Mouse (Mus musculus) frontal cortex, postnatal 36 days (tissue): ENCODE results near the gene Plk3.
"Not testable (repeated sequence)": the region's sequence is repeated elsewhere in the genome, so short reads cannot be mapped to it uniquely, and the experiment has no call there.

Source experiments
- DNase-seq, 2 experiments: peaks; one replicate each; pipeline ENCODE4 v3.0.0; 2022; ENCODE audit warnings: low spot score in 2 of 2

Plk3 gene

GRCm38 (mm10) chr4:117133817-117134600 is at the start of gene Plk3:
TSS of gene Plk3 (minus strand) at chr4:117133963.
- DNase-seq: peak; percentile 97 to 98

GRCm38 (mm10) chr4:117182759-117183096 is 49.0 kb upstream of the Plk3 start:
- DNase-seq: not testable (repeated sequence)

- DNase-seq: peak; percentile 90 to 95
Observed at GRCm38 (mm10) chr4:117181863-117182758, 48.3 kb upstream of the Plk3 start, which contains the start of gene Kif2c. TSS of gene Kif2c (minus strand) at chr4:117182639.

GRCm38 (mm10) chr4:117169936-117170335 is 36.2 kb upstream of the Plk3 start:
- no peak for DNase-seq

- no peak for DNase-seq
Observed at GRCm38 (mm10) chr4:117161183-117161582, 27.4 kb upstream of the Plk3 start.

- no peak for DNase-seq
Observed at GRCm38 (mm10) chr4:117159666-117160065, 25.9 kb upstream of the Plk3 start.

GRCm38 (mm10) chr4:117156372-117156771 is 22.6 kb upstream of the Plk3 start:
- no peak for DNase-seq

- peak; percentile 85 to 88 for DNase-seq
Observed at GRCm38 (mm10) chr4:117155792-117156355, 22.1 kb upstream of the Plk3 start, which contains the start of gene Rps8. TSS of gene Rps8 (minus strand) at chr4:117156243.

GRCm38 (mm10) chr4:117155020-117155791 is 21.4 kb upstream of the Plk3 start:
- no peak for DNase-seq

GRCm38 (mm10) chr4:117152714-117153113 is 19.0 kb upstream of the Plk3 start:
- no peak for DNase-seq

GRCm38 (mm10) chr4:117151416-117151815 is 17.7 kb upstream of the Plk3 start:
- no peak for DNase-seq

GRCm38 (mm10) chr4:117150212-117150733 is 16.5 kb upstream of the Plk3 start:
- no peak for DNase-seq

- no peak for DNase-seq
Observed at GRCm38 (mm10) chr4:117149291-117150211, 15.8 kb upstream of the Plk3 start.

- no peak for DNase-seq
Observed at GRCm38 (mm10) chr4:117148815-117149214, 15.1 kb upstream of the Plk3 start.

- DNase-seq: no peak
Observed at GRCm38 (mm10) chr4:117148047-117148713, 14.4 kb upstream of the Plk3 start.

GRCm38 (mm10) chr4:117146176-117146575 is 12.4 kb upstream of the Plk3 start:
- peak; percentile 70 to 72 for DNase-seq

- DNase-seq: no peak
Observed at GRCm38 (mm10) chr4:117145248-117145647, 11.5 kb upstream of the Plk3 start.

- DNase-seq: no peak
Observed at GRCm38 (mm10) chr4:117143023-117143422, 9.3 kb upstream of the Plk3 start.

- no peak for DNase-seq
Observed at GRCm38 (mm10) chr4:117140613-117141012, 6.8 kb upstream of the Plk3 start.

- no peak for DNase-seq
Observed at GRCm38 (mm10) chr4:117139217-117139612, 5.5 kb upstream of the Plk3 start.
